Mouse (Mus musculus) megakaryocyte, embryonic 14.5 days (primary cell): ENCODE results near the gene Dcp1b.

Experiments used
- FLI1 ChIP-seq: IDR thresholded peaks from 2 replicates; pipeline ENCODE4 v1.6.1; 2012; ENCODE audit warnings: low read length, inconsistent platforms, mixed read lengths
- GATA1 ChIP-seq: IDR thresholded peaks from 3 replicates; pipeline ENCODE4 v1.6.1; 2012; ENCODE audit warnings: mixed read lengths, low read length, inconsistent platforms, borderline replicate concordance

GRCm38 (mm10) chr6:119225731-119226130 is 50.7 kb downstream of the Dcp1b start:
- TF ChIP-seq GATA1 (no peak), FLI1 (no peak)
